Mouse (Mus musculus): ENCODE measurements at regions not wholly inside any gene's neighbourhood (a gene's known extent, or its start where the extent isn't known, plus 50 kb on each side); places are given as distances from the start of the nearest gene placed in this dataset.
A peak's percentile ranks its signal among the peaks of the same experiment; 100 is the strongest.

- Histone ChIP-seq H3K4me2 (ENCODE audit: low read depth, low read length) (no peak overlapping the region), H3K27me3 (ENCODE audit: control insufficient read depth, insufficient read depth, low read length) (no peaks in the 10 kb centered on the region), H3K27ac (replicated peaks; ENCODE audit: low read depth, low read length) (no peak overlapping the region), H3K4me1 (ENCODE audit: control insufficient read depth, insufficient read depth, low read length) (no peaks in the 10 kb centered on the region), H3K36me3 (replicated peaks; ENCODE audit: control insufficient read depth, insufficient read depth, low read depth, low read length) (no peaks in the 10 kb centered on the region), H3K4me3 (ENCODE audit: low read depth, low read length) (no peak overlapping the region), H3K9me3 (replicated peaks; ENCODE audit: control insufficient read depth, low read length) (no peaks in the 10 kb centered on the region), H3K9ac (replicated peaks; ENCODE audit: low read length) (no peak overlapping the region)
- WGBS = 23% methylated on average over 1 of the region's 1 CpGs
- ATAC-seq (replicated peaks; ENCODE audit: insufficient number of reproducible peaks, low FRiP score, low TSS enrichment, low read depth) = no peak
- DNase-seq (ENCODE audit: low spot score) = no peak
Observed at GRCm38 (mm10) chr4:54615886-54616285, 329.0 kb upstream of the Zfp462 start.

GRCm38 (mm10) chr4:54624024-54624873 lies 320.6 kb upstream of the Zfp462 start:
- ATAC-seq (replicated peaks; ENCODE audit: insufficient number of reproducible peaks, low FRiP score, low TSS enrichment, low read depth) = no peak
- 82% methylated on average over 20 of the region's 20 CpGs for WGBS

GRCm38 (mm10) chr4:54636986-54637641 lies 307.7 kb upstream of the Zfp462 start:
- H3K9me3 ChIP-seq (replicated peaks; ENCODE audit: control insufficient read depth, low read length) = no peaks in the 10 kb centered on the region
- no peak for DNase-seq (ENCODE audit: low spot score)
- H3K27me3 ChIP-seq (ENCODE audit: control insufficient read depth, insufficient read depth, low read length) = no peaks in the 10 kb centered on the region
- no peak overlapping the region for H3K27ac ChIP-seq (replicated peaks; ENCODE audit: low read depth, low read length)
- no peaks in the 10 kb centered on the region for H3K36me3 ChIP-seq (replicated peaks; ENCODE audit: control insufficient read depth, insufficient read depth, low read depth, low read length)
- no peak overlapping the region for H3K9ac ChIP-seq (replicated peaks; ENCODE audit: low read length)
- no peak for ATAC-seq (replicated peaks; ENCODE audit: insufficient number of reproducible peaks, low FRiP score, low TSS enrichment, low read depth)
- H3K4me3 ChIP-seq (ENCODE audit: low read depth, low read length) = no peak overlapping the region
- no peaks in the 10 kb centered on the region for H3K4me1 ChIP-seq (ENCODE audit: control insufficient read depth, insufficient read depth, low read length)
- WGBS = 36% methylated on average over 3 of the region's 3 CpGs
- no peak overlapping the region for H3K4me2 ChIP-seq (ENCODE audit: low read depth, low read length)

More at GRCm38 (mm10) chr4:54624024-54624873, 320.6 kb upstream of the Zfp462 start:
- no peak overlapping the region for H3K9ac ChIP-seq (replicated peaks; ENCODE audit: low read length)
- no peaks in the 10 kb centered on the region for H3K27me3 ChIP-seq (ENCODE audit: control insufficient read depth, insufficient read depth, low read length)
- no peaks in the 10 kb centered on the region for H3K36me3 ChIP-seq (replicated peaks; ENCODE audit: control insufficient read depth, insufficient read depth, low read depth, low read length)
- no peak overlapping the region for H3K4me3 ChIP-seq (ENCODE audit: low read depth, low read length)
- H3K9me3 ChIP-seq (replicated peaks; ENCODE audit: control insufficient read depth, low read length) = no peaks in the 10 kb centered on the region
- H3K4me1 ChIP-seq (ENCODE audit: control insufficient read depth, insufficient read depth, low read length) = no peaks in the 10 kb centered on the region
- no peak overlapping the region for H3K27ac ChIP-seq (replicated peaks; ENCODE audit: low read depth, low read length)
- no peak overlapping the region for H3K4me2 ChIP-seq (ENCODE audit: low read depth, low read length)
- DNase-seq (ENCODE audit: low spot score) = no peak

GRCm38 (mm10) chr4:54646033-54646432 lies 298.8 kb upstream of the Zfp462 start:
- ATAC-seq (replicated peaks; ENCODE audit: insufficient number of reproducible peaks, low FRiP score, low TSS enrichment, low read depth) (no peak), DNase-seq (ENCODE audit: low spot score) (no peak)
- Histone ChIP-seq H3K4me3 (ENCODE audit: low read depth, low read length) (no peak overlapping the region), H3K4me1 (ENCODE audit: control insufficient read depth, insufficient read depth, low read length) (no peaks in the 10 kb centered on the region), H3K36me3 (replicated peaks; ENCODE audit: control insufficient read depth, insufficient read depth, low read depth, low read length) (no peaks in the 10 kb centered on the region), H3K27ac (replicated peaks; ENCODE audit: low read depth, low read length) (no peak overlapping the region), H3K9ac (replicated peaks; ENCODE audit: low read length) (no peak overlapping the region), H3K9me3 (replicated peaks; ENCODE audit: control insufficient read depth, low read length) (no peaks in the 10 kb centered on the region), H3K4me2 (ENCODE audit: low read depth, low read length) (no peak overlapping the region), H3K27me3 (ENCODE audit: control insufficient read depth, insufficient read depth, low read length) (no peaks in the 10 kb centered on the region)
- WGBS = 86% methylated on average over 11 of the region's 11 CpGs

- Histone ChIP-seq H3K9ac (replicated peaks; ENCODE audit: low read length) (no peak overlapping the region), H3K4me2 (ENCODE audit: low read depth, low read length) (no peak overlapping the region), H3K4me1 (ENCODE audit: control insufficient read depth, insufficient read depth, low read length) (no peaks in the 10 kb centered on the region), H3K4me3 (ENCODE audit: low read depth, low read length) (no peak overlapping the region), H3K27ac (replicated peaks; ENCODE audit: low read depth, low read length) (no peak overlapping the region), H3K9me3 (replicated peaks; ENCODE audit: control insufficient read depth, low read length) (no peaks in the 10 kb centered on the region), H3K27me3 (ENCODE audit: control insufficient read depth, insufficient read depth, low read length) (no peaks in the 10 kb centered on the region), H3K36me3 (replicated peaks; ENCODE audit: control insufficient read depth, insufficient read depth, low read depth, low read length) (no peaks in the 10 kb centered on the region)
- ATAC-seq (replicated peaks; ENCODE audit: insufficient number of reproducible peaks, low FRiP score, low TSS enrichment, low read depth) = no peak
- 65% methylated on average over 8 of the region's 8 CpGs for WGBS
- DNase-seq (ENCODE audit: low spot score) = no peak
Observed at GRCm38 (mm10) chr4:54646459-54646858, 298.4 kb upstream of the Zfp462 start.

- no peaks in the 10 kb centered on the region for H3K36me3 ChIP-seq (replicated peaks; ENCODE audit: control insufficient read depth, insufficient read depth, low read depth, low read length)
- no peaks in the 10 kb centered on the region; the same call in 1 of the 2 replicates for H3K4me1 ChIP-seq (ENCODE audit: control insufficient read depth, insufficient read depth, low read length)
- H3K27ac ChIP-seq (replicated peaks; ENCODE audit: low read depth, low read length) = no peak overlapping the region
- no peak overlapping the region for H3K4me2 ChIP-seq (ENCODE audit: low read depth, low read length)
- no peak overlapping the region for H3K9ac ChIP-seq (replicated peaks; ENCODE audit: low read length)
- 89% methylated on average over 4 of the region's 4 CpGs for WGBS
- H3K4me3 ChIP-seq (ENCODE audit: low read depth, low read length) = no peak overlapping the region
- ATAC-seq (replicated peaks; ENCODE audit: insufficient number of reproducible peaks, low FRiP score, low TSS enrichment, low read depth) (no peak), DNase-seq (ENCODE audit: low spot score) (no peak)
- H3K9me3 ChIP-seq (replicated peaks; ENCODE audit: control insufficient read depth, low read length) = no peaks in the 10 kb centered on the region
- no peaks in the 10 kb centered on the region for H3K27me3 ChIP-seq (ENCODE audit: control insufficient read depth, insufficient read depth, low read length)
Observed at GRCm38 (mm10) chr4:54648254-54648653, 296.6 kb upstream of the Zfp462 start.

- no peak overlapping the region for H3K4me3 ChIP-seq (ENCODE audit: low read depth, low read length)
- H3K27me3 ChIP-seq (ENCODE audit: control insufficient read depth, insufficient read depth, low read length) = no peaks in the 10 kb centered on the region
- peak overlapping the region; percentile 39; the same call in 1 of the 2 replicates for H3K27ac ChIP-seq (replicated peaks; ENCODE audit: low read depth, low read length)
- no peaks in the 10 kb centered on the region; the same call in 1 of the 2 replicates for H3K4me1 ChIP-seq (ENCODE audit: control insufficient read depth, insufficient read depth, low read length)
- no peak for ATAC-seq (replicated peaks; ENCODE audit: insufficient number of reproducible peaks, low FRiP score, low TSS enrichment, low read depth)
- H3K4me2 ChIP-seq (ENCODE audit: low read depth, low read length) = no peak overlapping the region
- no peak overlapping the region for H3K9ac ChIP-seq (replicated peaks; ENCODE audit: low read length)
- no peak for DNase-seq (ENCODE audit: low spot score)
- H3K36me3 ChIP-seq (replicated peaks; ENCODE audit: control insufficient read depth, insufficient read depth, low read depth, low read length) = no peaks in the 10 kb centered on the region
- no peaks in the 10 kb centered on the region for H3K9me3 ChIP-seq (replicated peaks; ENCODE audit: control insufficient read depth, low read length)
Observed at GRCm38 (mm10) chr4:54651646-54652110, 293.2 kb upstream of the Zfp462 start.

Measured in embryonic facial prominence, embryonic 11.5 days (tissue).